Comparison of ENCODE assay signal across 22 mouse cellular contexts in genomic region chr2:167686382-167687249, GRCm38 (mm10). TPM values are rescaled to one million over a fixed set of nuclear protein-coding genes. Genes with fewer than 3 reads are reported as not detected.
DNase-seq lines count a peak whose midpoint lies in the region; ATAC-seq lines count a peak whose summit lies in the region.
"Had no signal": no experiment of that assay in that cellular context is flagged by ENCODE, and none has a peak within 500 bp of the region (broad histone marks: within the 10 kb centered on the region; RNA-seq: fewer than 3 reads in every experiment).

No protein-coding gene starts in this region.

- H3K4me1 ChIP-seq in lung, embryonic 15.5 days = peaks cover 18% of the 10 kb centered on the region

- ATAC-seq in lung, embryonic 15.5 days (ENCODE audit: borderline replicate concordance, extremely low read depth, low FRiP score, low TSS enrichment) = no peak
- ATAC-seq in monocyte, adult 5-6 weeks (replicated peaks; ENCODE audit: insufficient number of reproducible peaks, low FRiP score, low TSS enrichment, poor library complexity, severe bottlenecking) = peak; percentile 8; the same call in 1 of the 2 replicates
- ATAC-seq: forebrain, embryonic 13.5 days had no signal

- H3K9ac ChIP-seq in lung, embryonic 15.5 days = 0 out of 2 replicates have a peak overlapping the region, but pooled peaks have one; percentile 18
- H3K9ac ChIP-seq: embryonic facial prominence, embryonic 15.5 days; forebrain, embryonic 13.5 days; hindbrain, embryonic 15.5 days had no signal

- WGBS in lung, embryonic 15.5 days = 77% methylated on average over 16 of the region's 16 CpGs

- peak; percentile 70 to 91 for DNase-seq in adrenal gland, adult (ENCODE audit: inconsistent age in 2 of 2, low spot score in 1 of 2)
- DNase-seq in adrenal gland, postnatal 4 days (ENCODE audit: low spot score in 2 of 2) = no peak
- no peak for DNase-seq in lung, postnatal 10 days
- peak; percentile 75 for DNase-seq in adrenal gland, postnatal 10 days
- no peak for DNase-seq in kidney, postnatal 4 days
- DNase-seq in gastrocnemius, postnatal 4 days (ENCODE audit: low spot score in 2 of 2) = no peak
- DNase-seq: heart, postnatal 10 days; kidney, adult 11 months; kidney, postnatal 36 days; layer of hippocampus, postnatal 36 days; left cerebral cortex, postnatal 4 days; right cerebral cortex, adult 18-20 months; thymus, postnatal 14 days had no signal

- H3K4me3 ChIP-seq in lung, embryonic 15.5 days = no peak overlapping the region
- H3K4me3 ChIP-seq: embryonic facial prominence, embryonic 15.5 days; forebrain, embryonic 13.5 days; heart, adult 2 months; hindbrain, embryonic 15.5 days had no signal

- no peak overlapping the region for H3K27ac ChIP-seq in lung, embryonic 15.5 days
- H3K27ac ChIP-seq: forebrain, embryonic 13.5 days; heart, adult 2 months; hindbrain, embryonic 15.5 days had no signal

- no peak overlapping the region for H3K4me2 ChIP-seq in lung, embryonic 15.5 days
- H3K4me2 ChIP-seq: embryonic facial prominence, embryonic 15.5 days; forebrain, embryonic 13.5 days; hindbrain, embryonic 15.5 days had no signal

- no peaks in the 10 kb centered on the region; the same call in 1 of the 2 replicates for H3K27me3 ChIP-seq in lung, embryonic 15.5 days

- H3K9me3 ChIP-seq in lung, embryonic 15.5 days = no peaks in the 10 kb centered on the region
- H3K9me3 ChIP-seq: embryonic facial prominence, embryonic 15.5 days; forebrain, embryonic 13.5 days; hindbrain, embryonic 15.5 days had no signal

- H3K36me3 ChIP-seq in lung, embryonic 15.5 days = 0 out of 2 replicates have a peak, but pooled peaks cover 2% of the 10 kb centered on the region
- H3K36me3 ChIP-seq: embryonic facial prominence, embryonic 15.5 days; hindbrain, embryonic 15.5 days had no signal

RNA-seq across cellular contexts. Expression of gene Cebpb, which starts 2.1 kb away (rescaled TPM):
- 100 to 1,000 TPM; 229 to 255 TPM for total RNA-seq in adrenal gland, postnatal 4 days (2021)
- polyA plus RNA-seq in lung, embryonic 15.5 days (2015; fragmentation: Nextera tagmentation; extraction: Ambion mirVana) = 61.4 and 68.1 TPM in 2 replicates
- 100 to 1,000 TPM; 269 to 439 TPM for total RNA-seq in adrenal gland, postnatal 10 days (2021)
- 255 to 567 TPM (median 357 TPM) in 3 replicates for total RNA-seq in monocyte, adult 5-6 weeks (2017)
- total RNA-seq in gastrocnemius, postnatal 4 days (2021) = 10 to 100 TPM; 25.7 to 35.7 TPM

RNA-seq across cellular contexts. Expression of gene Tmem189, which starts 3.0 kb away (rescaled TPM):
- 10 to 100 TPM; 32.9 to 35.4 TPM for total RNA-seq in adrenal gland, postnatal 4 days (2021)
- 41.7 and 43.8 TPM in 2 replicates for polyA plus RNA-seq in lung, embryonic 15.5 days (2015; fragmentation: Nextera tagmentation; extraction: Ambion mirVana)
- 10 to 100 TPM; 31.2 to 33.5 TPM for total RNA-seq in adrenal gland, postnatal 10 days (2021)
- total RNA-seq in monocyte, adult 5-6 weeks (2017) = 55.2 to 64.6 TPM (median 57.9 TPM) in 3 replicates
- total RNA-seq in gastrocnemius, postnatal 4 days (2021) = 10 to 100 TPM; 27.4 to 28.0 TPM

RNA-seq across cellular contexts. Expression of gene Gm20431, which starts 25.3 kb away (rescaled TPM):
- total RNA-seq in adrenal gland, postnatal 4 days (2021) = 10 to 100 TPM; 18.2 to 23.0 TPM
- polyA plus RNA-seq in lung, embryonic 15.5 days (2015; fragmentation: Nextera tagmentation; extraction: Ambion mirVana) = 3.2 and 3.5 TPM in 2 replicates
- total RNA-seq in adrenal gland, postnatal 10 days (2021) = 10 to 100 TPM; 16.4 to 17.5 TPM
- not detected in 3 replicates for total RNA-seq in monocyte, adult 5-6 weeks (2017)
- 10 to 100 TPM; 20.3 to 22.9 TPM for total RNA-seq in gastrocnemius, postnatal 4 days (2021)
- total RNA-seq: megakaryocyte progenitor cell, adult 5-6 weeks; midbrain, postnatal 0 days had no signal
- polyA plus RNA-seq: cortical plate, adult 2 months had no signal

RNA-seq across cellular contexts. Expression of gene Ube2v1, which starts 54.7 kb away (rescaled TPM):
- total RNA-seq in adrenal gland, postnatal 4 days (2021) = 100 to 1,000 TPM; 194 to 200 TPM
- polyA plus RNA-seq in lung, embryonic 15.5 days (2015; fragmentation: Nextera tagmentation; extraction: Ambion mirVana) = 280 and 282 TPM in 2 replicates
- 100 to 1,000 TPM; 159 to 162 TPM for total RNA-seq in adrenal gland, postnatal 10 days (2021)
- 43.7 to 97.6 TPM (median 59.7 TPM) in 3 replicates for total RNA-seq in monocyte, adult 5-6 weeks (2017)
- total RNA-seq in gastrocnemius, postnatal 4 days (2021) = 100 to 1,000 TPM; 183 to 193 TPM

Comparison
In these comparisons a context has a peak if more than half of its experiments do, and no peak if none do; other contexts are left out.
1. DNase-seq: peak in adrenal gland, adult (2 of 2) and adrenal gland, postnatal 10 days (single experiment); none in adrenal gland, postnatal 4 days (0 of 2), lung, postnatal 10 days (single experiment), kidney, postnatal 4 days (0 of 2) and gastrocnemius, postnatal 4 days (0 of 2).
2. RNA of gene Gm20431, which starts 25.3 kb away (total RNA-seq): 18.2 to 23.0 TPM in adrenal gland, postnatal 4 days, 20.3 to 22.9 TPM in gastrocnemius, postnatal 4 days and 16.4 to 17.5 TPM in adrenal gland, postnatal 10 days; not detected in monocyte, adult 5-6 weeks; every median in the first group is over 10 times any median in the second.